Mouse (Mus musculus) hindbrain, embryonic 15.5 days (tissue): ENCODE measurements around the gene Ubqln1. TPM values are rescaled to one million over a fixed set of nuclear protein-coding genes. Genes with fewer than 3 reads are reported as not detected.
A peak's percentile ranks its signal among the peaks of the same experiment; 100 is the strongest.

Experiments used
- ATAC-seq: fragments of 200-750 bp; cut with Nextera tagmentation; 2 replicates; pipeline ENCODE4 v1.8.0; 2017; ENCODE audit warnings: low read depth, moderate number of reproducible peaks, moderate TSS enrichment; ENCODE audit not compliant: low FRiP score
- H3K27ac ChIP-seq: fragments of 300-500 bp; sonication (generic); replicated peaks from 2 replicates; pipeline ENCODE4 v1.5.1; 2015; ENCODE audit warnings: mild to moderate bottlenecking, inconsistent platforms
- H3K27me3 ChIP-seq: fragments of 300-500 bp; sonication (generic); 2 replicates; pipeline ENCODE4 v1.6.1; 2015; ENCODE audit warnings: control low read depth, inconsistent platforms
- H3K36me3 ChIP-seq: fragments of 300-500 bp; sonication (generic); 2 replicates; pipeline ENCODE4 v1.6.1; 2015; ENCODE audit warnings: control low read depth, inconsistent platforms
- H3K4me1 ChIP-seq: fragments of 300-500 bp; sonication (generic); replicated peaks from 2 replicates; pipeline ENCODE4 v1.6.1; 2015; ENCODE audit warnings: control low read depth, inconsistent platforms
- H3K4me2 ChIP-seq: fragments of 300-500 bp; sonication (generic); 2 replicates; pipeline ENCODE4 v1.6.1; 2015; ENCODE audit warnings: moderate library complexity, mild to moderate bottlenecking, inconsistent platforms
- H3K4me3 ChIP-seq: fragments of 300-500 bp; sonication (generic); 2 replicates; pipeline ENCODE4 v1.5.1; 2015; ENCODE audit warnings: mild to moderate bottlenecking, inconsistent platforms
- H3K9ac ChIP-seq: fragments of 300-500 bp; sonication (generic); 2 replicates; pipeline ENCODE4 v1.6.1; 2015; ENCODE audit warnings: inconsistent platforms
- H3K9me3 ChIP-seq: fragments of 300-500 bp; sonication (generic); 2 replicates; pipeline ENCODE4 v1.6.1; 2016; ENCODE audit warnings: control low read depth, inconsistent platforms
- WGBS: fragments of 180-500 bp; shearing (Covaris S2); methylation state at CpG from one replicate; pipeline ENCODE4 v1.1.7; 2015; 5-methylcytosine and 5-hydroxymethylcytosine counted together
- polyA plus RNA-seq: library from polyadenylated mRNA; unstranded; fragments of >200 nt; fragmentation: Nextera tagmentation; extraction: Ambion mirVana; gene quantifications from 2 replicates; pipeline ENCODE4 v1.2.1, GENCODE M21; 2015

Gene Ubqln1
- polyA plus RNA-seq, 1 experiment from 2014 or later = 158 TPM

DNA sequence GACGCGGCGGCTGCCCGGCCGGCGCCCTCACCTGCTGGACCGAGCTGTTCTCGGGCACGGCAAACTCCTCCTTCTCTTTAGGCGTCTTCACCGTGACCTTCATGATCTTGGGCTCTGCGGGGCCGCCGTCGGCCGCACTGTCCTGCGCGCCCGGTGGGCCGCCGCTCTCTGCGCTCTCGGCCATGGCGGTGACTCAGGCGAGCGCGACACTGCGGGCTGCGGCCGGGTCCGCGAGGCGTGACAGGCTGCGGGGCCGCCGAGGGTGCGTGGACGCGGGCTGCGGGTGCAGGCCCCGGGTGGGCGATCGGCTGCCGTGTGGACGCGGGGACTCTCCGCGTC lies 231 bp downstream of the Ubqln1 start:
- Histone ChIP-seq H3K27me3 (no peaks in the 10 kb centered on the region), H3K4me1 (peaks cover 33% of the 10 kb centered on the region), H3K4me2 (peak overlapping the region; percentile 85), H3K9me3 (no peaks in the 10 kb centered on the region), H3K27ac (peak overlapping the region; percentile 95), H3K4me3 (peak overlapping the region; percentile 77), H3K9ac (peak overlapping the region; percentile 89), H3K36me3 (no peaks in the 10 kb centered on the region)
- no peak; the same call in 1 of the 2 replicates for ATAC-seq
- 0% methylated on average over 35 of the region's 48 CpGs for WGBS

DNA sequence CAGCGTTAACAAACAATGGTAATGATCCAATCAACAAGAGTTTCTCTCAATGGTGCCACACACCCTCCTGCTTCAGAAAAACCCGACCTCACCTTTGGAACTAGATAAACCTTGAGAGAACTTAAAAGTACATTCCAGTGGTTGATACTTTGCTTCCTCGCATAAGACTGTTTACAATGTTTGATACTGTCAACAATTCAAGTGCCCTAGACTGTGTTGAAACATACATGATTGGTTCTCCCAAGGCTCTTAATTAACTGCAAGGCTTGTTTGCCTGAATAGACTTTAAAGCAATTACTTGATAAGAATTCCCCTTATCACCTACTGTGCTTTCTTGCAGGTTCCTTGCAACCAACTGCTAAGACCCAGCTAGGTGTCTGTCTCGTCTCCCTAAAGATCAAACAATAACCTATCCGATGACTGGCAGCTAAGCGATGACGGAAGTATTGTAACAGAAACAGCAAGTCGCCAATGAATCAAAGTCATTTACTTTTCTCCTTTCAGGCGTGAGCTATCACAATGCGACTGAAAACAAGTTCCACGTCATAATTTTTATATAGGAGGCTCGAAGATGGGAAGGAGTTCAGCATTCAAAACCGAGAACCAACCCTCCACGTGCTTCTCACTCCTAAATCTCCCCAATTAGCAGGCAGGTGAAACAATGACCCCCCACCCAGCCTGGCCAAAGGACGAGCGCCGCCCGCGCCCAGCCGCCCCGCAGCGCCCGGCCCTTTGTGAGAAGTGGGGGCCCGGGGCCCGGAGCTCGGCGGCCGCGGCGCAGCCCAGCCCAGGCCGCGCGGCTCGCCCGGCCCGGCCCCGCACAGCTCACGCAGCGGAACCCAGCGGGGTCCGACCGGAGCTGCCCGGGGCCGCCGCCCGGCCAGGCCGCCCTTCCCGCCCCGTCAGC lies 854 bp downstream of the Ubqln1 start:
- H3K27ac ChIP-seq = peak overlapping the region; percentile 95
- H3K36me3 ChIP-seq = no peaks in the 10 kb centered on the region
- H3K4me3 ChIP-seq = peak overlapping the region; percentile 77
- no peaks in the 10 kb centered on the region for H3K27me3 ChIP-seq
- H3K4me2 ChIP-seq = peak overlapping the region; percentile 85
- peaks cover 33% of the 10 kb centered on the region for H3K4me1 ChIP-seq
- ATAC-seq = peak; percentile 70
- H3K9ac ChIP-seq = peak overlapping the region; percentile 89
- WGBS = 3% methylated on average over 46 of the region's 49 CpGs
- H3K9me3 ChIP-seq = no peaks in the 10 kb centered on the region

DNA sequence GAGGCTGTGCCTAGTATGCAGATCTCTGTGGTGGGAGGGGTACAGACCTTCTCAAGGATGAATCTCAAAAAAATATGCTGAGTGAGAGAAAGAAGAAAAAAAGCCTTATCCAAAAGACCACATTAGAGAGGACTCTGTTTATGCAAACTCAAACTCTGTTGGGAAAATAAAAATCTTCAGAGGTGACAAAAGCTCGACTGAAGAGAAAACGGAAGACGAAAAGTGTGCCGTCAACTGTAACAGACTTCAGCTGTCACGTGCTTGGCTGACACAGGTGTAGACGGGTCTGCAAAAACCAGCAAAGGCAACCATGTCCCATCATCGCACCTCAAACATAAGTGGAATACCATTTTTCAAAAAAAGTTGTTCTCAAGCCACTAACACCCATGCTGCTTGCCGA lies 1.7 kb downstream of the Ubqln1 start:
- H3K36me3 ChIP-seq = no peaks in the 10 kb centered on the region
- WGBS = 68% methylated on average over 8 of the region's 8 CpGs
- no peak overlapping the region for H3K9ac ChIP-seq
- peak overlapping the region; percentile 77 for H3K4me3 ChIP-seq
- peak overlapping the region; percentile 85 for H3K4me2 ChIP-seq
- no peaks in the 10 kb centered on the region for H3K27me3 ChIP-seq
- no peaks in the 10 kb centered on the region for H3K9me3 ChIP-seq
- H3K27ac ChIP-seq = no peak overlapping the region
- peaks cover 33% of the 10 kb centered on the region for H3K4me1 ChIP-seq
- no peak for ATAC-seq

DNA sequence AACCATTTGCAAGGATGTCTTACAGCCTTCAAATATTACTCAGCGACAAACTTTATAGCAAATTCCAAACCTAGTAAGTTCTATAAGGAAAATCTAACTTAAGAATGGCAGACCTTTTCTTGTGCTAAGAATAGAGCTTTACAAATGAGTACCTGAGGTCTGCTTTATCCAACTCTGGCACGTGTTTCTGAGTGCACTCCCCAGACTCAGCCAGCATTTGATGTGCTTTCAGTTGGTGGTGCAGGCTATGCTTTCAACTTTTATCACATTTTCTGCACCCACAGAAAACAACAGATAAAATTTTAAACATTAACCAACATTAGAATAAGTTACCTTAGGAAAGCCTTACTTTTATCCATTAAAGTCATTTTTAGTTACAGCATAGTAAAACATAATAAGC lies 2.9 kb downstream of the Ubqln1 start:
- ATAC-seq = no peak
- no peak overlapping the region for H3K4me3 ChIP-seq
- H3K4me2 ChIP-seq = no peak overlapping the region
- H3K27ac ChIP-seq = no peak overlapping the region
- no peaks in the 10 kb centered on the region for H3K36me3 ChIP-seq
- H3K27me3 ChIP-seq = no peaks in the 10 kb centered on the region
- peaks cover 33% of the 10 kb centered on the region for H3K4me1 ChIP-seq
- H3K9ac ChIP-seq = no peak overlapping the region
- 84% methylated on average over 2 of the region's 2 CpGs for WGBS
- no peaks in the 10 kb centered on the region for H3K9me3 ChIP-seq

DNA sequence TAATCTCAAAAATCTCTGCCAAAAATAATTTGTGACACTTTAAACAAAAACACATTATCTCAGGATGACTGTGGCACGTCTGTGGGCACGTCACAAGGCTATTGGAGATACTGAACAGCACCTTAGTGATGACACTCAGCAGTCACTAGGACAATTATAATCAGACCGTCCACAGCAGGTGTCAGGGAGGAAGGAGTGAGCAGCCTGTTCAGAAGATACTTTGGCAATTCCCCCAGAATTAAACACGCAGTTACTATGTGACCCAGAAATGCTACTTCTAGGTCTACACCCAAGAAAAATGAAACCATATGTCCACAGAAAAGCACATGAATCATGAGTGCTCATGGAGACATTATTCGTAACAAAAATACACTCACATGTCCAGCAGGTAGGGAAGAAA lies 5.0 kb downstream of the Ubqln1 start:
- ATAC-seq = no peak
- 78% methylated on average over 5 of the region's 5 CpGs for WGBS
- Histone ChIP-seq H3K4me3 (no peak overlapping the region), H3K9ac (no peak overlapping the region), H3K27me3 (no peaks in the 10 kb centered on the region), H3K4me1 (peaks cover 26% of the 10 kb centered on the region), H3K4me2 (no peak overlapping the region), H3K36me3 (no peaks in the 10 kb centered on the region), H3K9me3 (no peaks in the 10 kb centered on the region), H3K27ac (no peak overlapping the region)

DNA sequence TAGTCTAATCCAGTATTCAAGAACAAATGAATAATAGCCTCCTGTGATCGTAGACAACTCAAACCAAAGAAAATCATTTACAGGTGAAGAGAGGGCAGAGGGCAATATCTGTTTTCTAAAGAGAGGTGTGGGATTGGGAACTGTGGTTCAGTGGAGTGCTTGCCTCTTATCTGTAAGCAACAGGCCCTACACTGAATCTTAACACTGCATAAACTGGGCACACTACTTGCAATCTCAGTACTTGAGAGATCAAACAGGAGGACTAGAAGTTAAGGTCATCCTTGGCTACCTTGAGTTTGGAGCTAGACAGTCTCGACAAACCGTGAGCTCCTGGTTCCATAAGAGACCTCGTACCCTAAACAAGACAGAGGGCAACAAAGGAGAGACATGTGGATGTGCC lies 9.4 kb downstream of the Ubqln1 start:
- WGBS = 95% methylated on average over 4 of the region's 4 CpGs
- no peak overlapping the region for H3K4me3 ChIP-seq
- H3K27me3 ChIP-seq = no peaks in the 10 kb centered on the region
- no peak overlapping the region for H3K4me2 ChIP-seq
- no peaks in the 10 kb centered on the region for H3K36me3 ChIP-seq
- H3K4me1 ChIP-seq = peaks cover 10% of the 10 kb centered on the region
- no peak overlapping the region for H3K27ac ChIP-seq
- no peaks in the 10 kb centered on the region for H3K9me3 ChIP-seq
- ATAC-seq = no peak
- H3K9ac ChIP-seq = no peak overlapping the region

DNA sequence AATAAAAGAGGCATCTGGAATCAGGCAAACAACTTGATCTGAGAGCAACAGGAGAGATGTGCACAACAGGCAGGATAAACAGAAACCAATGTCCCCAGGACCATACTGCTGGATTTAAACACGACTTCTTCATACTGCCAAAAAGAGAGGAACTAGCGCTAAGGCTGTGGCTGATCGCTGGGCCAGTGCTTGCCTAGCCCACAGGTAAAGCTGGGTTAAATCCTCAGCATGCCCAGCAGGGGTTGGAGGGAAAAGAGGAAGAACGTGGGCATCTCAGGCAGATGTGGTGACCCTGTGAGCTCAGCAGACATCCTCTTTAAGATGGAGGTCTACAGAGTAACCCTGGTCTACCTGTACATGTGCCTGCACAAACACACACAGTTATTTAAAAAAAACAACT lies 10.5 kb downstream of the Ubqln1 start:
- 64% methylated on average over 4 of the region's 4 CpGs for WGBS
- no peak overlapping the region for H3K27ac ChIP-seq
- no peak overlapping the region for H3K4me2 ChIP-seq
- H3K27me3 ChIP-seq = no peaks in the 10 kb centered on the region
- peaks cover 10% of the 10 kb centered on the region for H3K4me1 ChIP-seq
- no peak overlapping the region for H3K9ac ChIP-seq
- H3K36me3 ChIP-seq = no peaks in the 10 kb centered on the region
- H3K9me3 ChIP-seq = no peaks in the 10 kb centered on the region
- ATAC-seq = no peak
- H3K4me3 ChIP-seq = no peak overlapping the region

DNA sequence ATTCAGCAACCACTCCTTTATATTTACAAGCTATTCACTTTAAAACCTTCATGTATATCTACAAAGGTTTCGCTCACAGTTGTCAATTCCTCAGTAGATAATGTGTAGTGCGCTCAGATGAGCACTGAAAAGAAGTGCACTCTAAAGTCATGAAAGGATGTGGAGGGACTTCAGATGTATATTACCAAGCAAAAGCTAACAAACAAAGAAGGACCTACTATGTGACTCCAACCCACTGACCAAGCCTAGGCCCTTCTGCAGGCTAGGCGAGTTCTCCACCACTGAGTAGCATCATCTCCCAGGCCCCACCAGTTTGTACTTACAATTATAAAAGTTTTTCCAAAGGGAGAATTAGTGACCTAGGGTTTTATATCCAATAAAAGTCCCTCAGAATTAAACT lies 11.3 kb downstream of the Ubqln1 start:
- no peak overlapping the region for H3K27ac ChIP-seq
- peaks cover 10% of the 10 kb centered on the region for H3K4me1 ChIP-seq
- no peak overlapping the region for H3K9ac ChIP-seq
- WGBS = 95% methylated on average over 3 of the region's 3 CpGs
- no peak overlapping the region for H3K4me2 ChIP-seq
- H3K36me3 ChIP-seq = no peaks in the 10 kb centered on the region
- H3K4me3 ChIP-seq = no peak overlapping the region
- H3K9me3 ChIP-seq = no peaks in the 10 kb centered on the region
- ATAC-seq = no peak
- H3K27me3 ChIP-seq = no peaks in the 10 kb centered on the region

DNA sequence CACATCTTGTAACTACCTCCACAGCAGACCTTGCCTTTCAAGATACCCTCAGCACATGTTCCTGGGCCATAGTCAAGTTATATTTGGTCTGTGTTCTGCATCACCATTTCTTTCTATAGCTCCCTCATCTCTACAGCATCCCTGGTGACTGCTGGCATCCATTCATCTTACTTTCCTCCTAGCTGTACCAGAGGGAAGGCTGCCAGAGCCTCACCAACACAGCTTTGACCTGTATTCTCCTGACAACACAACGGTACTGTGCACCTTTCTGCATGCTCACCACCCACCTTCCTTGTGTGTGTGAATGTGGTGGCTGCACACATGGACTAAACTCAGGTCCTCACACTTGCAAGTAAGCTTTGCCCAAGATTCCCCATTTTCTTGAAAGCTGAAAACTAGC lies 12.6 kb downstream of the Ubqln1 start:
- Histone ChIP-seq H3K36me3 (peaks cover 2% of the 10 kb centered on the region; the same call in 1 of the 2 replicates), H3K4me1 (peaks cover 10% of the 10 kb centered on the region), H3K27ac (no peak overlapping the region), H3K9me3 (no peaks in the 10 kb centered on the region), H3K4me3 (no peak overlapping the region), H3K27me3 (no peaks in the 10 kb centered on the region), H3K9ac (no peak overlapping the region), H3K4me2 (no peak overlapping the region)
- no peak for ATAC-seq
- WGBS = 83% methylated on average over 1 of the region's 1 CpGs

DNA sequence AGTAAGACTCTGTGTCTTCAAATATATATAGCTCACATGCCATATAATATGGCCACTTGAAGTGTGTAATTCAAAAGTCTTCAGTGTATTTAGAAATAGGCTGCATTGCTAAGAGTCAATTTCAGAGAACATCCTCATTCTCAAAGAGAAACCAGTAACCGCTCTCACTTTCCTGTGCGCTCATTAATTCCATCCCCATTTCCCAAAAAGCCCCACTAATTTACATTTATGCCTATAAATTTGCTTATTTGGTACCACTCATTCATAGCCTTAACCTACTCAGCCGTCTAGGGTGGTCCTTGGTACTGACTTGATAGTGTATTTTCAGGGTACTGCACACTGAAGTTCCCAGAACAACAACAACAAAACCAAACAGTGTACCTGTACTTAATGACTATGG lies 13.5 kb downstream of the Ubqln1 start:
- Histone ChIP-seq H3K9ac (no peak overlapping the region), H3K27ac (no peak overlapping the region), H3K4me2 (no peak overlapping the region), H3K4me3 (no peak overlapping the region), H3K4me1 (peaks cover 10% of the 10 kb centered on the region), H3K9me3 (no peaks in the 10 kb centered on the region), H3K27me3 (no peaks in the 10 kb centered on the region), H3K36me3 (peaks cover 10% of the 10 kb centered on the region; the same call in 1 of the 2 replicates)
- ATAC-seq = no peak
- 93% methylated on average over 3 of the region's 3 CpGs for WGBS

DNA sequence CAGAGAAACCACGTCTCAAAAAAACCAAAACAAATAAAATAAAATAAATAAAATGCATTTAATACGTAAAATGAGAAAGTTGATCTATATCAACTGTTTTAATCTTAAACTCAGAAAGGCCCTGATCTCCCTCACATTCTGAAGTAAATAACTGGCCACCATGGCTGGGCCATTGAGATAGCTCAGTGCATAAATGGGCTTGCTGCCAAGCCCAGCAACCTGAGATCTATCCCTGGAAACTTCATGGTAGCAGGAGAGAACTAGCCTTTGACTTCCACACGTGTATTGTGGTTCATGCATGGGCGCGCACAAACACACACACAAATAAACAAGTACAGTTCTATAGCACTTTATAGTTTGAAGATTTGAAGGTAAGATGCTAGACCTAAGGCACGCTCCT lies 14.1 kb downstream of the Ubqln1 start:
- Histone ChIP-seq H3K27ac (no peak overlapping the region), H3K9me3 (no peaks in the 10 kb centered on the region), H3K36me3 (peaks cover 10% of the 10 kb centered on the region; the same call in 1 of the 2 replicates), H3K4me3 (no peak overlapping the region), H3K4me1 (peaks cover 10% of the 10 kb centered on the region), H3K9ac (no peak overlapping the region), H3K4me2 (no peak overlapping the region), H3K27me3 (no peaks in the 10 kb centered on the region)
- 93% methylated on average over 6 of the region's 6 CpGs for WGBS
- no peak for ATAC-seq

DNA sequence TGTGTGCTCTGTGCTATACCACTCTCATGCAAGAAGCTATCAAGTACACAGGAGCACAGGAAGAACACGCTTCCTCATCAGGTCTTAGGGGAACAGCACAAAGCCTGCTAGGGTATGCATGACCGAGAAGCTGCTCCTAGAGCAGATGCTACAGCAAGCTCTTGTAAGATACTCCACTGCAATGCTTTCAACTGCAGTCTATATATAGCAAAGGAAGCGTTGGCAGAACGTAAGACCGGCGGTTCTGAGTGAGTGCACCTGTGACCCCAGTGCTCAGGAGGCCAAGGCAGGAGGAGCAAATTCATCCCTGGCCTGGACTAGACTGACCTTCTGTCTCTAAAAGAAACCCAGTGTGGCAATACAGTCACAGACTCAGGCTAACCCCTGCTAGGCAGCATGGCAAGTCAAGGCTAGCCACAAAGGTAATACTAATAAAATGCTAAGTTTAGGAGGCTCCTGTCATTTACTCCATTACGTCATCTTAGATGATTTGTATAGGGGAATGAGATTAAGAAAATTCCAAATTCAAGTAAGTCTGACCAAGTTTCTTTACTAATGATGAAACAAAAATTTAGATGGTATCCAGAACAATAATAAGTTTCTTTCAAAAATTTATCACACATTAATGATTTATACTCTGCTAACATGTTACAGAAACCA lies 17.3 kb downstream of the Ubqln1 start:
- no peak for ATAC-seq
- H3K9ac ChIP-seq = no peak overlapping the region
- peaks cover 23% of the 10 kb centered on the region for H3K36me3 ChIP-seq
- H3K4me3 ChIP-seq = no peak overlapping the region
- 90% methylated on average over 7 of the region's 7 CpGs for WGBS
- no peaks in the 10 kb centered on the region for H3K27me3 ChIP-seq
- H3K4me2 ChIP-seq = no peak overlapping the region
- no peak overlapping the region for H3K27ac ChIP-seq
- H3K9me3 ChIP-seq = no peaks in the 10 kb centered on the region
- H3K4me1 ChIP-seq = peaks cover 4% of the 10 kb centered on the region
